Mouse (Mus musculus) cerebellum, adult 9-11 months (tissue): ENCODE data around the gene Rwdd4a.

ENCODE experiments used
- DNase-seq: peaks from one replicate; pipeline ENCODE4 v3.0.0; 2022

Gene Rwdd4a

GRCm38 (mm10) chr8:47533344-47534125 lies at the start of gene Rwdd4a, which contains the start of gene Trappc11:
TSS of gene Rwdd4a (plus strand) at chr8:47533664.
TSS of gene Trappc11 (minus strand) at chr8:47533470.
- DNase-seq, result peak; percentile 98

DNA sequence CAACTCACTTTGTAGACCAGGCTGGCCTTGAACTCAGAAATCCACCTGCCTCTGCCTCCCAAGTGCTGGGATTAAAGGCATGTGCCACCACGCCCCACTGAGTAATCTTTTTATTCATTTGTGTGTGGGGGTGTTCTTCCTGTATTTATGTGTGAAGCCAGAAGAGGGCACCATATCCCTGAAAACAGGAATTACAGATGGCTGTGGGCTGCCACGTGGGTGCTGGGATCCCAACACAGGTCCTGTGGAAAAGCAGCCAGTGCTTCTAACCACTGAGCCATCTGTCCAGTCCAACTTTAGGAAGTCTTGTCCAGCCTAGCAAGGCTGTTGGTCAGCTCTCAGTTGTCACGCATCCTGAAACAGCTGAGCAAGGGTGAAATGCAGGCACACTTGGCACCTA lies 46.2 kb upstream of the Rwdd4a start:
- no peak for DNase-seq

DNA sequence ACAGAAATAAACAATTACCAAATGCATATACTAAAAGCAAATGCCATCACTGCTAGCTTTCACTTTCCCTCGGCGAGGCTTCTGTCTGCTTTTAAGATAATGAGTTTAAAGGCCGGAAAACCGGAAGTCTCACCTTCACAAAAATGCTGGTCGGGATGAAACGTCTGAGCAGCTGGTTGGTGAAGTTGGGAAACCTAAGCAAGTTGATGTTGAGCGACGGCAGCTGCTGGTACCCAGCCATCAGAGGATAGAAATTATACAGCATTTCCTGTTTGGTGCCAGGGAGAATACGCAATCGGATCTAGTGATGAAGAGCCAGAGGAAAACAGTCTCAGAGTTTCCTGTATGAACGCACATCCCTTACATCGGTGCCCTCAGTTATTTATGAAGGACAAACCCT lies 40.4 kb upstream of the Rwdd4a start:
- no peak for DNase-seq

DNA sequence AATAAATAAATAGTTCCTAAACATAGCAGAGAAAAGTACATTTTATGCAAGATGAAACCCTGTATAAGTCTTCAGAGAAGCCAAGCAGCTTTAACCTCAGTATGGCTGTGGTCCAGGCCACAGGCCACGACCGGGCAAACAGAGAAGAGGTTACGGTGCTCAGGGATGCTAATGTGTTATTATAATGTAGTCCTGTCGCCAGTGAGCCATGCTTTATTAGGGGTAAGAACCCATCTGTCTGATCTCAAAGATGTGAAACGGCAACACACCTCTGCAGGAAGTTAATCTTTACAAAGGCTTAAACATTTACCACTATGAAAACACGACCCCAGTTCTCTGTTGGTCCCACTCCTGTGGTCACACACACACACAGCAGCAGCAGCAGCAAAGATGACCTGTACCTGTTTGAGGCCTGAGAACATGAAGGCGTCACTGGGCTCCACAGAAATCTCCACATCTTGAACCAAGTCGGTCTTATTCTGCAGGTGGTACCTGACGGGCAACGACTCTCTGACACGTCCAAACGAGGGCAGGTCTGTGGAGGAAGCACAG lies 38.8 kb upstream of the Rwdd4a start:
- no peak for DNase-seq

DNA sequence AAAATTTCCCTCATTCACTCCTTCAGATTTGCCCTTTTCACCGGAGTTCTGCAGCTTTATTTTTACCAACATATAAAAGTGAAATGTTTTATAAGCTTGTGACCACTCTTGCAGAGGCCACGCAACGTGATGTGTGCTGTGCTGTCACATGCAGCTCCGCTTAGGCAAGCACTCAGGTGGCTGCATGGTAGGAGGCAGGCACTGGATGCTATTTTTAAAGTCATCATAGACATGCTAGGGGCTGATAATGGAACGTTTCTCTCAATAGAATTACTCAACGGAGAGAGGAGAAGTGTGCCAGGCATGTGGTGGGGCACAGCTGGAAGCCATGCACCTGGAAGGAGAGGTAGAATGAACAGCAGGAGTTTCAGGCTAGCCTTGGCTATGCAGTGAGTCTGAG lies 38.0 kb upstream of the Rwdd4a start:
- no peak for DNase-seq

GRCm38 (mm10) chr8:47501994-47502393 lies 31.5 kb upstream of the Rwdd4a start:
- no peak for DNase-seq

DNA sequence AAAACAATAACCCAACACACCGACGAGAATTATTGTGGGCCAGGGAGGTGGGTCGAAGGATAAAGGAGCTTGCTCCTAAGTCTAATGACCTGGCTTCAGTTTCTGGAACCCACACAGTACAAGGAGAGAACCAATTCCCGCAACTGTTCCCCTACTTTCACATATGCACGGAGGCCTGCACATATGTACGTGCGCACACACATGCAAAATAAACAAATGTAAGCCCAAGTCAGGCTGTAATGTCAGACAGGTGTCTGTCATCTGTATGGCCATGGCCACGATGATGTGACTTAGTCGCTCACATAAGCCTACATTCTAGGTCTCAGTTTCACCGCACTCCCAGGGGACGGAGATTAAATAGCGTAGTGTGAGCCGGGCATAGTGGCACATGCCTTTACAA lies 30.9 kb upstream of the Rwdd4a start:
- DNase-seq, result no peak

DNA sequence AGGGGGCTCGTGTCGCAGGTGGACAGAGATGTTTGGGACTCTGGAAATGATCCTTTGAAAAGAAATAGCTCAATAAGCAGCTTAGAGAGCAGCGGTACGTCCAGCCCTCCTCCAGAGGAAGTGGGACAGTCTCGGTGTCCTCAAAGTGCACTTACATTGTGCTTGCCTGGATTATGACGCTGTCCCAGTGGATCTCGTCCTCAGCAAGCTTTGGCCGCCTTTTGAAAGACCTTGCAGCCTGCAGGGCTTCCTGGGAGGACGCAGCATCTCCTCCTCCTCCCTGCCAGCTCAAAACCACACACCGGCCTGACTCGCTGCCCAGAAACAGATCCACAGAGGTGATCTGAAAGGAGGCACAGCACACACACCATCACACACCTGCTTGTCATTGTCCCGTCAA lies 28.0 kb upstream of the Rwdd4a start:
- no peak for DNase-seq

DNA sequence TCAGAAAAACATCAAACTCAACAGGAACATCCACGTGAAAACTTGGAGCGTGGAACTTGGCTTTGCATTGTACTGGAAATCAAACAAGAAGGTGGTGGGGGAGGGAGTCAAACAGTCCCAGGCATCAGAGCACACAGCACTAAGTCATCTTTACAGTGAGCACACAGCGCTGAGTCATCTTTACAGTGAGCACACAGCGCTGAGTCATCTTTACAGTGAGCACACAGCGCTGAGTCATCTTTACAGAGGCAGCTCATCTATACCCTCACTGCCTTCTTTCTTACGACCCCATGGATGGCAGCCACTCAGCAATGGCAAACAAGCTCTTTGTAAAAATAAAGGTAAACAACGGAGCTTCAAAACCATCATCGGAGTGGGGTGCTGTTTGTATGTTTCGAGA lies 22.5 kb upstream of the Rwdd4a start:
- no peak for DNase-seq

- DNase-seq, result no peak
These were observed 19.9 kb upstream of the Rwdd4a start for GRCm38 (mm10) chr8:47513601-47514000.

DNA sequence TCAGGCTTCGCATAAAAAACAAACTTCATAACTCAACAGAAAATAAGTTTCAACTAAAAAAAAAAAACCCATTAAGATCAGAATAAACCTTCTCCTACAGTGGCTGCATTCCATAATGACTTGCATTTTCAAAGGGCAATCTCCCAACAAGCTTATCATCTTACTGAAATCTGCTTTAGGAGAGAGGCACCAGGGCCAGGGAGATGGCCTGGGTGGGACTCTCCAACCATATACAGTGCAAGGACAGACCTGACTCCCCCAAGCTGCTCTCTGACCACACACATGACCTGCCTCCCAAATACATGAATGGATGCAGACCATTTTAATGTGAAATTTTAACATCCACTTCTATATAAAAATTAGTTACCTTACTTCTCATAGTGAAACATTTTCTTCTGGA lies 5.4 kb upstream of the Rwdd4a start:
- no peak for DNase-seq

DNA sequence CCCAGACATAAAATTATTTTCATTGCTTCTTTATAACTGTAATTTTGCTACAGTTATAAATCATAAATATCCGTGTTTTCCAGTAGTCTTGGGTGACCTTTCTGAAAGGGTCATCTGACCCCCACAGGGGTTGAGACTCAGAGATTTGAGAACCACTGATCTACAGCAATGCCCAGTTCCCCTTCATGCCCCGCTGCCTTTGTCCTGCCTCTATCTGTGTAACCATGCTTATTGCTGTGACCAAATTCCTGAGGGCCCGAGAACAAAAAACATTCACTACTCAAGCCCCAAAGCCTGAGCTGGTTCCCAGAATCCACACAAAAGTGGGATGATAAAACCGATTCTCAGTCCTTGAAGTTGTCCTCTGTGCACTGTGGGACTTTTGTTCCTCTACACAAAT lies 4.9 kb downstream of the Rwdd4a start:
- no peak for DNase-seq

- no peak for DNase-seq
These were observed 9.3 kb downstream of the Rwdd4a start for GRCm38 (mm10) chr8:47542746-47543145.

- DNase-seq, result no peak
These were observed 10.6 kb downstream of the Rwdd4a start for GRCm38 (mm10) chr8:47544094-47544493.

DNA sequence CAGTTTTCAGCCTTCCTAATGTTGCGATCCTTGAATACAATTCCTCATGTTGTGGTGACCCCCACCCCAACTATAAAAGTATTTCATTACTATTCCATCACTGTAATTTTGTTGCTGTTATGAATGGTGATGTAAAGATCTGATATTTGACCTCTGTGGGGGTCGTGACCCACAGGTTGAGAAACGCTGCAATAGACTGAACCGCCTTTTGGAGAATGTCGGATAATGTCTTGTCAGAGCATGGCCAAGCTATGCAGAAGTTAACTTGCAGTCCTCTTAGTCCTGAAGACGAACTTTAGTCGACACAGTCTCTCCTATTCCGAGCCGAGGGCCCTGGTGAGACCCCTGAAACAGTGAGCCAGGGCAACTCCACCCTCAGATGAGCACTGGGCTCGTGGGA lies 13.6 kb downstream of the Rwdd4a start:
- no peak for DNase-seq

- DNase-seq, result no peak
These were observed 20.1 kb downstream of the Rwdd4a start for GRCm38 (mm10) chr8:47553613-47554012.

GRCm38 (mm10) chr8:47556446-47556845 lies 23.0 kb downstream of the Rwdd4a start:
- no peak for DNase-seq

DNA sequence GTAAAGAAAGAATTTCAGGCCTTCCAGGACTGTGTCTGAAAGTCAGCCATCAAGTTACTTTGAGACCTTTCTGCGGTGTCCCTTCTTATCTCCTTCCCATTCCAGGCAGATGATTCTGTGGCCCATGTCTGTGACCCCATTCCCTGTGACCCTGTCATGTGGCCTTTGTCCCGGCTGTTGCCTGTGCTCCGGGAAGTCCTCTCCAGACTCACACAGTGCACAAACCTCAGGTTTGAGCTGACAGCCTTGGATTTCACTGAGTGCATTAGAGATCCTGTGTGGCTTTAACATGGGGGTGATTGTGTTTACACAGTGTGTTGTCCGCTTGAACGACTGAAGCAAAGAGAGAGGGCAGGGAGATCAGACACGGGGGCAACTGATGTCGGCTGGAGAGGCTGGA lies 24.8 kb downstream of the Rwdd4a start:
- no peak for DNase-seq

DNA sequence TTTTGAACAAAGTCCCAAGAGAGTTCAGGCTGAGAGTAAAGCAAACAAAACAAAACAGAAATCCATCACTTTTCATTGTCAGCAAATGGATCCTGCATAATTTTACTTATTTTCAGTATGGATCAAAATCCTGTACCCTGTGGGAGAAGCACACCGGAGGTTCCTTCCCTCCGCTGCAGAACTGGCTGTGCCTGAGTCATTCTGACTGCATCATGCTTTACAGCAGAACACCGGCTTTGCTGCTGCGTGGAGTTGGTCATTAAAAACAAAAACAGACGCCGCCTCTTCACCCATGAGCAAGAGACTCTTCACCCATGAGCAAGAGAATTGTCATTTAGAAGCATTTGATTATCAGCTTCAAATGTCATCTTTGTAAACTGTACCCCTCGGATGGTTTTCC lies 27.3 kb downstream of the Rwdd4a start:
- no peak for DNase-seq

DNA sequence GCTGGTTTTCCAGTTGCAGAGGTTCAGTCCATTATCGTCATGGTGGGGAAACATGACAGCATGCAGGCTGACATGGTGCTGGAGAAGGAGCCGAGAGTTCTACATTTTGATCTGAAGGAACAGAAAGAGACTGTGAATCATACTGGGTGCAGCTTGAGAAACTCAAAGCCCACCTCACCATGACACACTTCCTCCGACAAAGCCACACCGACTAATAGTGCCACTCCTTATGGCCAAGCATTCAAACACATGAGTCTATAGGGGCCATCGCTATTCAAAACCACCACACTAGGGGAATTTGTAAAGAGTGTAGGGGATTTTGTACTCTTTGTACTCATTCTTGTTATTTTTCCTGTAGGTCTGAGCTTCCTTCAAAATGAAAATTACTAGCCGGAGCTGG lies 33.1 kb downstream of the Rwdd4a start:
- no peak for DNase-seq

- no peak for DNase-seq
These were observed 34.6 kb downstream of the Rwdd4a start for GRCm38 (mm10) chr8:47568098-47568497.

DNA sequence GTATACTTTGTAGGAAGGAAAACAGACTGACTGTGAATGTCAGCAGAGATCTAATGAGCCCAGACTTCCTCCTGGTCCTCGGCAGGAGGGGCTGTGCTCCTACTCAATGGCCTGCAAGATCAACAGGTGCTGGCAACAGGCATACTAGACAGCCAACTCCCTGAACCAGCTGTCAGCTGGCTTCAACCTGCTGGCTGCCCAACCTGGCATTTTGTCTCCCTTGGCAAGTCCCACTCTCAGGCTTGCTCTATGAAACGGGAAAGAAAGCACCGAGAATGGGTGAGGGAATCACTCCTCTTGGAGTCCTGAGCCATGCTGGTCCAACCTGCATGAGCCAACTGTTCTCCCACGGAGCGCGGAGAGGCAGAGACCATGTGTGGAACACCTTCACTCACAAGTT lies 36.7 kb downstream of the Rwdd4a start:
- DNase-seq, result no peak

DNA sequence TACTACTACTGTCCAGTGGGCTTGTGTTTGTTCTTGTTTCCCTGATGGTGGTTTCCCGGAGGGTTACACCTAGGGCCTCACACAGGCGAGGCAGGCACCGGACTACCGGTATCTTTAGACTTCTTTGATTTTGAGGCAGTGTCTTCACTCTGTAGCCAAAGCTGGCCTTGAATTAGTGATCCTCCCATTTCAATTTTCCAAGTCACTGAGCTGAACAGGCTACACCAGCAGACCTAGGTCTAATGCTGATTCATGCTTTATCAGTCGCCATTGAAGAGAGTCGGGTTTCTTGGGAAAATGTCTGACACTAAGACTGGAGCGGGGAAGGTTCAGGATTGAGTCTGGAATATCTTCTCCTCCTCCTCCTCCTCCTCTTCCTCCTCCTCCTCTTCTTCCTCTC lies 40.0 kb downstream of the Rwdd4a start:
- DNase-seq, result no peak

DNA sequence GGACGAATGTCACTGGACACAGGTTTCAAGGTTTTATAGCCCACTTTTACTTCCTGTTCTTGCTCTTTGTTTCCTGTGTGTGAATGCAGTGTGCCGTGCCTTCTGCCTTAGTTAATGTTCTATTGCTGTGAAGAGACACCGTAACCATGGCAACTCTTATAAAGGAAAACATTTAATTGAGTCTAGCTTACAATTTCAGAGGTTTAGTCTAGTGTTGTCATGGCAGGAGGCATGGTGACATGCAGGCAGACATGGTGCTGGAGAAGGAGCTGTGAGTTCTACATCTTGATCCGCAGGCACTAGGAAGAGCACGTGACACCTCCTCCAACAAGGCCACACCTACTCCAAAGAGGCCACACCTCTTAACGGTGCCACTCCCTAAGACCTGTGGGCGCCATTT lies 48.0 kb downstream of the Rwdd4a start:
- no peak for DNase-seq

GRCm38 (mm10) chr8:47588616-47589015 lies 55.2 kb downstream of the Rwdd4a start:
- DNase-seq, result no peak
